Mouse (Mus musculus): ENCODE data around the gene Cldn5. TPM values are rescaled to one million over a fixed set of nuclear protein-coding genes. Genes with fewer than 3 reads are reported as not detected.
A peak's percentile ranks its signal among the peaks of the same experiment; 100 is the strongest.

The Cldn5 gene
- polyA plus RNA-seq, 1 experiment from 2014 or later = 104 TPM

DNA sequence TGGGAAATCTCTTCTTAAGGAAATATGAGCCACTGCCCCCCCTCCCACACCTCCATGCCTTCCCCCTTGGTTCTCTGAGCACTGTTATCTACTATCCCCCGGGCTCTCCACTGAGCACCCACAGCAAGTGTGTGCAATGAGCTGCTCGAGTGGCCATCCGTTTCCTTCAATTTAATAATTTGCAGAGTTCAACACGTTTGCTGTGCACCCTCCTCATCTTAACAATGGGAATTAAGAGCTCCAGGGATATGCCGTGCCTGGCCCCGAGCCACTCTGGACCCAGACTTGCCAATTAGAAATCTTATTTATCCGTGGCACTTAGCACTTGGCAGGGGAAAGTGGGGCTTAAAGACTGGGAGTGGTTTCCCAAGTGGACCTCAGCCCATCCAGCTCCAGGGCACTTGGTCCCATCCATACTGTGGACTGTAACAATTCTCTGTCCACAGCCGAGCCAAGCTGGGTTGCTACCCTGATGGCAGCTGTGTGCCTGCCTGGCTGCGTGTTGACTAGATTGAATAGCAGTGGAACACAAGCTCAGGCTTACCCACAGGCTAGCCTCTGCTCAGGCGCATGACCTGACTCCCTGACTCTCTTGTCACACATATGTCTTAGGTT lies 24.7 kb upstream of the Cldn5 start:
- no peak for ATAC-seq
- Histone ChIP-seq H3K36me3 (ENCODE audit: control insufficient read depth, insufficient read depth, low read length) (no peaks in the 10 kb centered on the region), H3K4me2 (ENCODE audit: low read length) (no peak overlapping the region), H3K9me3 (replicated peaks; ENCODE audit: control insufficient read depth, low read length, poor library complexity, severe bottlenecking) (no peaks in the 10 kb centered on the region), H3K9ac (ENCODE audit: low read depth, low read length) (no peak overlapping the region), H3K27ac (ENCODE audit: low read length) (no peak overlapping the region), H3K4me1 (ENCODE audit: control insufficient read depth, insufficient read depth, low read length) (no peaks in the 10 kb centered on the region), H3K4me3 (ENCODE audit: low read depth, low read length) (no peak overlapping the region), H3K27me3 (ENCODE audit: control insufficient read depth, insufficient read depth, low read depth, low read length) (no peaks in the 10 kb centered on the region)
- WGBS = 77% methylated on average over 10 of the region's 10 CpGs

DNA sequence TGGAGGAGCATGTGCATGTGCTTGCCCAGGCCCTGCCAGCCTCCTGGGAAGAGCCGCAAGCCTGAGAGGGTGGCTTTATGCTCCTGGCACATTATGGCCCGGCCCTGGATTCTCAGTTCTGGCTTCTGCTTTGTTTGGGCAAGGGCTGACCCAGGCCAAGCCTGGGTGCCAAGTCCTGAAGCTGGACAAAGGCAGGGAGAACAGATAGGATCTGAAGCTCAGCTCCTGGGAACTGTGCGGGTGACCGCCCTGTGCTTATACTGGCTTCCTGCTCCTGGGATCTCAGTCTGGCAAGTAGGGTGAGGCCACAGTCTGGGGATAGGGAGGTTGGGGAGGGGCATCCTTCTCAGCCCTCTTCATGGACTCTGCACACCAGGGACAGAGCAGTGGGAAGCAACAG lies 14.9 kb upstream of the Cldn5 start:
- no peak overlapping the region for H3K27ac ChIP-seq (ENCODE audit: low read length)
- WGBS = 89% methylated on average over 4 of the region's 4 CpGs
- H3K27me3 ChIP-seq (ENCODE audit: control insufficient read depth, insufficient read depth, low read depth, low read length) = no peaks in the 10 kb centered on the region
- H3K4me1 ChIP-seq (ENCODE audit: control insufficient read depth, insufficient read depth, low read length) = no peaks in the 10 kb centered on the region
- no peak overlapping the region for H3K4me3 ChIP-seq (ENCODE audit: low read depth, low read length)
- no peak for ATAC-seq
- H3K4me2 ChIP-seq (ENCODE audit: low read length) = no peak overlapping the region
- no peaks in the 10 kb centered on the region for H3K9me3 ChIP-seq (replicated peaks; ENCODE audit: control insufficient read depth, low read length, poor library complexity, severe bottlenecking)
- no peaks in the 10 kb centered on the region for H3K36me3 ChIP-seq (ENCODE audit: control insufficient read depth, insufficient read depth, low read length)
- no peak overlapping the region for H3K9ac ChIP-seq (ENCODE audit: low read depth, low read length)

DNA sequence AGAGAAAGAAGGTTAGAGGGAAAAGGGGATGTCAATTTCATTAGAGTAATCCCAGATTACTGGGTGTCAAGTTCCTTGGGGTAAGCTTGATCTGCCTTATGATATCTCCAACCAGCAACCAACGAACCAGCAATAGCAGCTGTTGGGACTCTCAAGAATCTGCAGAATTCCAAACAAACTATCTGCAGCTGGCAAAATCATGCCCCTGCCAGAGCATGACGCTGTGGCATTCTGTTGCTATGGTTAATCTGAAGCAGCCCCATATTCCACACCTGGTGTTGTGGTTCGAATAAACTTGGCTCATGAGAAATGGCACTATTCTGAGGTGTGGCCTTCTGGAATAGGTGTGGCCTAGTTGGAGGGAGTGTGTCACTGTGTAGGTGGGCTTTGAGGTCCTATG lies 13.7 kb upstream of the Cldn5 start:
- Histone ChIP-seq H3K4me3 (ENCODE audit: low read depth, low read length) (no peak overlapping the region), H3K27ac (ENCODE audit: low read length) (no peak overlapping the region), H3K4me1 (ENCODE audit: control insufficient read depth, insufficient read depth, low read length) (no peaks in the 10 kb centered on the region), H3K36me3 (ENCODE audit: control insufficient read depth, insufficient read depth, low read length) (no peaks in the 10 kb centered on the region), H3K9ac (ENCODE audit: low read depth, low read length) (no peak overlapping the region), H3K4me2 (ENCODE audit: low read length) (no peak overlapping the region), H3K27me3 (ENCODE audit: control insufficient read depth, insufficient read depth, low read depth, low read length) (no peaks in the 10 kb centered on the region), H3K9me3 (replicated peaks; ENCODE audit: control insufficient read depth, low read length, poor library complexity, severe bottlenecking) (no peaks in the 10 kb centered on the region)
- no peak for ATAC-seq
- WGBS = 78% methylated on average over 3 of the region's 3 CpGs

DNA sequence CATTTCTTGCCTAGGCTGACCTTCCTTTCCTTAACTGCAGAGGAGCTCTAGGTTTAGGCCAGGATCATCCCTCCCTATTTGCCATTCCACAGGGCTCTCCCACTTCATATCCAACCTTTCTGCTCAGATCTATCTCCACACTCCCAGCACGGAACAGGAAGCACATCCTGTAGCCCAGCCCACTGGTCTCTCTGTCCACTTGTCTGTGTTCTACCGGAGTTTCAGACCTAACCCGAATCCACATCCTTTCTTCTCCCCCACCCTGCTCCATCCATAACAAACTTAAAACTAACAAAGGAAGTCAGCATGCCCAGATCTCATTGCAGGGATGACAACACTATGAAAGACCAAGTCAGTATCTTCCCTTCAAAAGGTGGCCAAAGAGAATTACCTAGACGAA lies 10.3 kb upstream of the Cldn5 start:
- Histone ChIP-seq H3K4me3 (ENCODE audit: low read depth, low read length) (no peak overlapping the region), H3K27ac (ENCODE audit: low read length) (no peak overlapping the region), H3K4me2 (ENCODE audit: low read length) (no peak overlapping the region), H3K4me1 (ENCODE audit: control insufficient read depth, insufficient read depth, low read length) (no peaks in the 10 kb centered on the region), H3K36me3 (ENCODE audit: control insufficient read depth, insufficient read depth, low read length) (no peaks in the 10 kb centered on the region), H3K9ac (ENCODE audit: low read depth, low read length) (no peak overlapping the region), H3K9me3 (replicated peaks; ENCODE audit: control insufficient read depth, low read length, poor library complexity, severe bottlenecking) (no peaks in the 10 kb centered on the region), H3K27me3 (ENCODE audit: control insufficient read depth, insufficient read depth, low read depth, low read length) (no peaks in the 10 kb centered on the region)
- WGBS = 87% methylated on average over 4 of the region's 4 CpGs
- ATAC-seq = no peak

DNA sequence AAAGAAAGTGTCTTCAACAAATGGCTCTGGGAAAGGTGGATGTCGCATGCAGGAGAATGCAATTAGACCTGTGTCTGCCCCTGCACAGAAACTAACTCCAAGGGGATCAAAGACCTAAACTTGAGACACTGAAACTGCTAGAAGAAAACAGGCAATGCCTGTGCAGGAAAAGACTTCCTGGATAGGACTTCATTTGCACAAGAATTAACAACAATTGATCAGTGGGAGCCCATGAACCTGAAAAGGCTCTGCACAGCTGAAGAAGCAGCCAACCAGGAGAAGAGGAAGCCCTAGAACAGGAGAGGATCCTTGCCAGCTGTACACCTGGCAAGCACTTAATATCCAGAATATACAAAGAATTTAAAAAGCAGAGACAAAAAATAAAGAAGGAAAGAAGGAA lies 7.1 kb upstream of the Cldn5 start:
- no peaks in the 10 kb centered on the region for H3K27me3 ChIP-seq (ENCODE audit: control insufficient read depth, insufficient read depth, low read depth, low read length)
- no peaks in the 10 kb centered on the region for H3K4me1 ChIP-seq (ENCODE audit: control insufficient read depth, insufficient read depth, low read length)
- no peaks in the 10 kb centered on the region for H3K9me3 ChIP-seq (replicated peaks; ENCODE audit: control insufficient read depth, low read length, poor library complexity, severe bottlenecking)
- 81% methylated on average over 1 of the region's 1 CpGs for WGBS
- H3K27ac ChIP-seq (ENCODE audit: low read length) = no peak overlapping the region
- ATAC-seq = no peak
- H3K4me3 ChIP-seq (ENCODE audit: low read depth, low read length) = no peak overlapping the region
- H3K9ac ChIP-seq (ENCODE audit: low read depth, low read length) = no peak overlapping the region
- no peaks in the 10 kb centered on the region for H3K36me3 ChIP-seq (ENCODE audit: control insufficient read depth, insufficient read depth, low read length)
- no peak overlapping the region for H3K4me2 ChIP-seq (ENCODE audit: low read length)

DNA sequence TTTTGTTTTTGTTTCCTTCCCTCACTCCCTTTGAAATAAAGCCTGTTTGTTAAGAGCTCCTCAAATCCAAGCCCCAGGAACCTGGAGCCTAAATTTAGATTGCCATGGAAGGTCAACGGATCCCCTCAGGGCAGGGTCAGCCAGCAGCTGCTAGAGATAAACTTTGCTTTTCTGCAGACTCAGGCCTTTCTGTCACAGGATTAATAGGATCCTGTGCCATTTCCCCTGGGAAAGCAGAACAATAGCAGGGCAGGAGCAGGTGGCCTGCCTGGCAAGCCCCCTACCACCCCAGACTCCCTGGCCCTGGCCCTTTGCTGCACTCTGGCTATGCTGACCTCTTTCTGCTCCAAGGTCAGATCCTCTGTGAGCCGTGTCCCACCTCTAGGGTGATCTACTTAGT lies 2.7 kb upstream of the Cldn5 start:
- WGBS = 13% methylated on average over 2 of the region's 2 CpGs
- Histone ChIP-seq H3K4me2 (ENCODE audit: low read length) (no peak overlapping the region), H3K4me1 (ENCODE audit: control insufficient read depth, insufficient read depth, low read length) (0 out of 2 replicates have a peak, but pooled peaks cover 2% of the 10 kb centered on the region), H3K9me3 (replicated peaks; ENCODE audit: control insufficient read depth, low read length, poor library complexity, severe bottlenecking) (no peaks in the 10 kb centered on the region), H3K27me3 (ENCODE audit: control insufficient read depth, insufficient read depth, low read depth, low read length) (peaks cover 31% of the 10 kb centered on the region), H3K27ac (ENCODE audit: low read length) (no peak overlapping the region), H3K9ac (ENCODE audit: low read depth, low read length) (no peak overlapping the region), H3K36me3 (ENCODE audit: control insufficient read depth, insufficient read depth, low read length) (no peaks in the 10 kb centered on the region), H3K4me3 (ENCODE audit: low read depth, low read length) (no peak overlapping the region)
- ATAC-seq = no peak

DNA sequence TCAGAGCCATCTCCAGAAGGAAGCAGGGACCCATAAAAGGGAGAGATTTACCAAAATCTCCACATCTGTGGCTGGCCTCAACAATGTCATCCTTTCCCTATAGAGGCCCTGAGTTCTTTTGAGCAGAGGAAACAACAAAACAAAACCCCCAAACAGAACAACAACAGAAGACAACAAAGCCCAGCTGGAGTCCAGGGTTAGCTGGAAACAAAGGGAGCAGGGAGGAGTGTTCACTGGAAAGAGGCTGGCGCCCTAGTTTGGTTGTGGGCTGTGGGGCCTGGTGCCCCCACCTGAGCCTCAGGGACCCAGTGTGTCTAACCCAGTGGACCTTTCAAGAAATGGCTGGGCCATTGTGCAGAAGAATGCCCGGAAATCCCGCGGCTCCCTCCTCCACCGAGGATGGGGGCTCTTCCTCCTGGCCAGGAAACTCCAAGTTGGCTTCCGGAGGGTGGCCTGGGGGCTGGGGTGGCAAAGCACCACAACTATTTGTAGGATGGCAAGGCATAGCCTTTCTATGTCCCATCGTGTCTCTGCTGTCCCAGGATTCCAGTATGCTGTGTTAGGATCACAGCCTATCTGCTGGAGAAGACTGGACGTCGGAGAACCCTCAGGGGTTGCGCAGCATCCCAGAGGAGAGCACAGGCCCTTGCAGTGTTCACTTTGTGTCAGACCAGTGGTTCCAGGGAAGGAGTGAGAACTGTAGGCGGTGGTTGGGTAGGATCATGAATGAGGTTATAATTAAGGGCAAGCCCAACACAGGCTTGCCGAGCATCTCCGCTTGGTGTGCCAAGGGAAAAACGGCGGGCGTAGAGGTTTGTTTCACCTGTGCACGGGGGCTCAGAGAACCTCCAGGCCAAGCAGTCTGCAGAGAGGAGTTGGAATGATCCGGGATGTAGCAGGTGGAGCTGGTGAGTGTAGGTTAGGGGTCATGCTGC lies 759 bp upstream of the Cldn5 start:
- 0 out of 2 replicates have a peak, but pooled peaks cover 2% of the 10 kb centered on the region for H3K4me1 ChIP-seq (ENCODE audit: control insufficient read depth, insufficient read depth, low read length)
- H3K4me3 ChIP-seq (ENCODE audit: low read depth, low read length) = no peak overlapping the region
- no peaks in the 10 kb centered on the region for H3K9me3 ChIP-seq (replicated peaks; ENCODE audit: control insufficient read depth, low read length, poor library complexity, severe bottlenecking)
- H3K4me2 ChIP-seq (ENCODE audit: low read length) = peak overlapping the region; percentile 18; the same call in 1 of the 2 replicates
- 23% methylated on average over 18 of the region's 18 CpGs for WGBS
- H3K27ac ChIP-seq (ENCODE audit: low read length) = no peak overlapping the region
- H3K9ac ChIP-seq (ENCODE audit: low read depth, low read length) = no peak overlapping the region
- peaks cover 34% of the 10 kb centered on the region for H3K27me3 ChIP-seq (ENCODE audit: control insufficient read depth, insufficient read depth, low read depth, low read length)
- no peak for ATAC-seq
- H3K36me3 ChIP-seq (ENCODE audit: control insufficient read depth, insufficient read depth, low read length) = no peaks in the 10 kb centered on the region

DNA sequence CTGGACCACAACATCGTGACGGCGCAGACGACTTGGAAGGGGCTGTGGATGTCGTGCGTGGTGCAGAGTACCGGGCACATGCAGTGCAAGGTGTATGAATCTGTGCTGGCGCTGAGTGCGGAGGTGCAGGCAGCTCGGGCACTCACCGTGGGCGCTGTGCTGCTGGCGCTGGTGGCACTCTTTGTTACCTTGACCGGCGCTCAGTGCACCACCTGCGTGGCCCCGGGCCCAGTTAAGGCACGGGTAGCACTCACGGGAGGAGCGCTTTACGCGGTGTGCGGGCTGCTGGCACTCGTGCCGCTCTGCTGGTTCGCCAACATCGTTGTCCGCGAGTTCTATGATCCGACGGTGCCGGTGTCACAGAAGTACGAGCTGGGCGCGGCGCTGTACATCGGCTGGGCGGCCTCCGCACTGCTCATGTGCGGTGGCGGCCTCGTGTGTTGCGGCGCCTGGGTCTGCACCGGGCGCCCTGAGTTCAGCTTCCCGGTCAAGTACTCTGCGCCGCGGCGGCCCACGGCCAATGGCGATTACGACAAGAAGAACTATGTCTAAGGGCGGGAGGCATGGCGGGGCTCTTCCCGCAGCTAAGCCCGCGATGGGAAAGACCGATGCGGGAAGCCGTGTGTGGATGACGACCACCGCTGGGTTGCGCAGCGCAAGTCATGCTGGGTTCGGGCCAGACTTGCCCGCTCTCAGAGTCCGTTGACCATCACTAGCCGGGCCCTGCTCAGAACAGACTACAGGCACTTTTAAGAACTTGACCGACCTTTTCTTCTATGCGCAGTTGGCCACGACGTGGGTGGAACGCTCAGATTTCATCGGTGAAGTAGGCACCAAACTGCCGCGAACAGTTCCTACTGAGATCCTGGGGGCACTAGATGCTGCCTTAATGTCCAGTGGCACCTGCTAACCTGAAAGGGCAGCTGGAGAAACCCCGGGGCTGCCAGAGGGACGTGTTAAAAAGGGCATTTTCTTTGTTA lies 744 bp downstream of the Cldn5 start:
- H3K9ac ChIP-seq (ENCODE audit: low read depth, low read length) = peak overlapping the region; percentile 42; the same call in 1 of the 2 replicates
- no peaks in the 10 kb centered on the region for H3K36me3 ChIP-seq (ENCODE audit: control insufficient read depth, insufficient read depth, low read length)
- H3K4me1 ChIP-seq (ENCODE audit: control insufficient read depth, insufficient read depth, low read length) = 0 out of 2 replicates have a peak, but pooled peaks cover 2% of the 10 kb centered on the region
- H3K4me3 ChIP-seq (ENCODE audit: low read depth, low read length) = peak overlapping the region; percentile 46
- WGBS = 3% methylated on average over 80 of the region's 80 CpGs
- H3K27ac ChIP-seq (ENCODE audit: low read length) = 0 out of 2 replicates have a peak overlapping the region, but pooled peaks have one; percentile 5
- no peaks in the 10 kb centered on the region for H3K9me3 ChIP-seq (replicated peaks; ENCODE audit: control insufficient read depth, low read length, poor library complexity, severe bottlenecking)
- peaks cover 34% of the 10 kb centered on the region for H3K27me3 ChIP-seq (ENCODE audit: control insufficient read depth, insufficient read depth, low read depth, low read length)
- peak; percentile 70 for ATAC-seq
- peak overlapping the region; percentile 73 for H3K4me2 ChIP-seq (ENCODE audit: low read length)

Data from midbrain, embryonic 16.5 days (tissue).